Mouse (Mus musculus): ENCODE data around the gene Gbf1.
"Not testable (repeated sequence)": the region's sequence is repeated elsewhere in the genome, so short reads cannot be mapped to it uniquely, and the experiment has no call there.

Gene Gbf1

GRCm38 (mm10) chr19:46152127-46152803 lies at the start of gene Gbf1:
TSS of gene Gbf1 (plus strand) at chr19:46152509.
- DNase-seq, result peak; percentile 95

GRCm38 (mm10) chr19:46103437-46104186 lies 48.7 kb upstream of the Gbf1 start:
- no peak for DNase-seq

DNA sequence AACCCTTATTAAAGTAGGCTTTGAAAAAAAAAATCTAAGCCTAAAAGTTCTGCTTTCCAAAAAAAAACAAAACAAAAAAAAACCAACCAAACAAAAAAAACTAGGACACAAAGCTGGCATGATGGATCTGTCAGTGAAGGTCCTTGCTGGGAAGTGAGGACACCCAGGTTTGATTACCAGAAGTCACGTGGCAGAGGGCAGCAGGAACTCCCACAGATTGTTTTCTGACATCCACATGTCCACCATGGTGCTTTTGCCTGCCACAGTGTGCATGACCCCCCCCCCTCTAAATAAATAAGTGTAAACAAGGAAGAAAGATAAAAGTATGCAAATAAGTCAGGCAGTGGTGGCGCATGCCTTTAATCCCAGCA lies 48.1 kb upstream of the Gbf1 start:
- no peak for DNase-seq

DNA sequence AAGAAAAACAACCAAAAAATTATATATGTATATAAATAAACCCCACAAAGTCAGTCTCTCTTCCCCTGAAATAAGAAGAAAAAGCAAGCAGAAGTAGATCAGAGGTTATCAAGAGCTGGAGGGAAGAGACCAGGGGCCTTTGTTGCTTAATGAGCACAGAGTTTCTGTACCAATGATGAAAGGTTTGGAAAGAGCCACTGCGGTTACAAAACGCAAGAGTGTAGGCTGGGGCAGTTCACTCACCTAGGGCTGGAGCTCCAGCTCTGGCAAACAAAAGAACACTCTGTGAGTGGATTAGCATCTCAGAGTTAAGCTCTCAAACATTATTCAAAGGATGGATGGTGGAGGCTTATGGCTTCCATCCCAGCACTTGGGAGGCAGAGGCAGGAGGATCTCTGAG lies 42.1 kb upstream of the Gbf1 start:
- DNase-seq, result no peak

GRCm38 (mm10) chr19:46110781-46111180 lies 41.5 kb upstream of the Gbf1 start:
- no peak for DNase-seq

- DNase-seq, result no peak
Observed at GRCm38 (mm10) chr19:46114617-46115016, 37.7 kb upstream of the Gbf1 start.

GRCm38 (mm10) chr19:46119458-46119857 lies 32.9 kb upstream of the Gbf1 start:
- DNase-seq, result no peak

GRCm38 (mm10) chr19:46120872-46121271 lies 31.4 kb upstream of the Gbf1 start:
- no peak for DNase-seq

DNA sequence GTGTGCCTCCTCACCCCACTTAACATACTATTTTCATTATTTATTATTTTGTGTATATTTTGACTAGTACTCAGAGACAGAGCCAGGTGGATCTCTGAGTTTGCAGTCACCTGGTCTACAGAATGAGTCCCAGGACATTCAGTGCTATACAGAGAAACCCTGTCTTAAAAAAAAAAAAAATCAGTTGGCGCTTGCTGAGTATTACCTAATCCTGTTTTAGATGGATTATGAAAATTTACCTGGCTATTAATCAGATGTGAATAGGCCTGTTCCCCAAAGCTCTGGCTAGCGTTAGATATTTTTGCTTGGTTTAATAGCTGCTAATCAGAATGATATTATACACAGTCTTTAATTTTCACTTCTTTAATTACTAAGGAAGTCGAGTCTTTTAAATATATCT lies 28.4 kb upstream of the Gbf1 start:
- DNase-seq, result no peak

DNA sequence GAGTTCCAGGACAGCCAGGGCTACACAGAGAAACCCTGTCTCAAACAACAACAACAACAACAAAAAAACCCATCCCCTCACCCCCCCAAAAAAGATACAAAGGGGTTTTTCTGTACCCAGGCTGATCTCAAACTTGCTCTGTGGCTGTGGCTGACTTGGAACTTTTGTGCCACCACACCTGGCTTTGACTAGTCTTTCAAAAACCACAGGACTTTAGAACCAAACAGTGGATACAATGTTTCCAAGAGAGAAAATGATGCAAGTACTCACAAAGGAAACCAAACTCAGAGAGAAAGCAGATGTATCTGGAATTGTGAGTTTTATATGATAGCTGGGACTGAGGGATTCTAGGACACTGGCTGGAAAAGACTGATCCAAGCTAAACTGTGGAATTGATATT lies 27.7 kb upstream of the Gbf1 start:
- DNase-seq, result no peak

GRCm38 (mm10) chr19:46126301-46126700 lies 26.0 kb upstream of the Gbf1 start:
- no peak for DNase-seq

GRCm38 (mm10) chr19:46129737-46130136 lies 22.6 kb upstream of the Gbf1 start:
- DNase-seq, result not testable (repeated sequence)

DNA sequence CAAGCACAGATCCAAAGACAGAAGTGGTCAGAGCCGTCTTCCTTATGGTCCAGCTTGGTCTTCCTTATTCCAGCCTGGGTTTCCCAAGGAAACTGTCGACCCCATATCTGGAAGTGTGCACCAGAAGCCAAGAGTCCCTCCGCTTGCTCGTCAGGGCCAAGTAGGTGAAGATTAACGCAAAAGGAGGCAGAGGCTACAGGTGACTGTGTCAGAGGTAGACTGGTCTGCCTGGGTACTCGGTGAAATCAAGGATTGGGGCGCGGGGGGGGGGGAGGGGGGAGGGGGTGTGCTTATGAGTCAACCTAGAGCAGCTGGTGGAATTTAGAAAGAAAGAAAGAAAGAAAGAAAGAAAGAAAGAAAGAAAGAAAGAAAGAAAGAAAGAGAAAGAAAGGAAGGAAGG lies 21.0 kb upstream of the Gbf1 start:
- no peak for DNase-seq

DNA sequence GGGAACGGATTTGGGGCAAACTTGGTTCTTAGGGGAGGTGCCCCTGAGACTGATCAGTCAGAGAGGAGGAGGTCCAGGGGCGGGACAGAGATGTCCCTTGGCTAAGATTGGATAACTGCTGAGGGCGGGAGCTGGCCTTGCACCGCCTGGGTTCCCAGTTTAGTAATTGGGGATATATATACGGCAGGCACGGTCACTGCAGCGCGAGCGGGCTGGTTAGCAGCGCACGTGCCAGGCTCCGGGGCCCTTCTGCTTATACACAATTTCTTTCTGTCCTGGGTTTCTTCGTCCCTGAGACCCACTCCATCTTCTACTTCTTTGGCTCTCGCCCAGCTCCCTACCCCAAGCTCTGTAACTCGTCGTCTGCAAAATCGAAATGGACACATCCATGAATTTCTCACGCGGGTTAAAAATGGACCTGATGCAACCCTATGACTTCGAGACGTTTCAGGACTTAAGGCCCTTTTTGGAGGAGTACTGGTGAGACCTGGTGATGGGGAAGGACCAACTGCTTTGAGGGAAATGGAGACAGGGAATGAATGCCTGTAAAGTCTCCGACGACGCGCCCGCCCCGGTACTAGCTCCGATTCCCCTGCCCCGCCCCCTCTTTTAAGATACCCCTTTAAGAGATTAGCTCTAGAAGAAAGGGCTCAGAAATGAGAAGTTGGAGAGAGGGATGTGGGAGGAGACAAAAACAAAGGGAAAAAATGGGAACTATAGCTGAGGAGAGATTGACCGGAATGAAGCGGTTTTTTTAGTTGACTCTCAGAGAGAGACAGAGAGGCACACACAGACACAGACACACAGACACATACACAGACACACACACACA lies 20.4 kb upstream of the Gbf1 start, which contains the start of gene Elovl3:
TSS of gene Elovl3 (plus strand) at position 204 of the 832 bp plus-strand sequence.
- peak; percentile 49 for DNase-seq

- no peak for DNase-seq
Observed at GRCm38 (mm10) chr19:46132577-46132976, 19.7 kb upstream of the Gbf1 start.

DNA sequence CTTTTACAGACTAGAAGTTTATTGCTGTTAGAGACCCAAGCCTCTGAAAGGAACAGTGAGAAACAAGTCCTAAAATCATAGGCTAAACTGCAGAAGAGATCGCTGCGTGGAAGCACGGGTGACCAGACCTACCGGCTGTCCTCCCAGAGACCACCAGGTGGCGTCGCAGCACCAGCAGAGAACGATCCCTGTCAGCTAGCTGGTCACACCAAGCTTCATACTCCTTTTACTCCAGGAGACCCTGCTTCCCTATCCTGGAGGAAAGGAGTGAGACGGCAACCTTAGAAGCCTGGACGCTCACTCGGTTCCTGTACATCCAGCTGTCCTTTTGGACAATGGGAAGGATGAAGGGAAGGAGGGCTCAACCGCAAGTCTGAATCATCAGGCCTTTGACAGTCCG lies 17.0 kb upstream of the Gbf1 start:
- DNase-seq, result peak; percentile 91

DNA sequence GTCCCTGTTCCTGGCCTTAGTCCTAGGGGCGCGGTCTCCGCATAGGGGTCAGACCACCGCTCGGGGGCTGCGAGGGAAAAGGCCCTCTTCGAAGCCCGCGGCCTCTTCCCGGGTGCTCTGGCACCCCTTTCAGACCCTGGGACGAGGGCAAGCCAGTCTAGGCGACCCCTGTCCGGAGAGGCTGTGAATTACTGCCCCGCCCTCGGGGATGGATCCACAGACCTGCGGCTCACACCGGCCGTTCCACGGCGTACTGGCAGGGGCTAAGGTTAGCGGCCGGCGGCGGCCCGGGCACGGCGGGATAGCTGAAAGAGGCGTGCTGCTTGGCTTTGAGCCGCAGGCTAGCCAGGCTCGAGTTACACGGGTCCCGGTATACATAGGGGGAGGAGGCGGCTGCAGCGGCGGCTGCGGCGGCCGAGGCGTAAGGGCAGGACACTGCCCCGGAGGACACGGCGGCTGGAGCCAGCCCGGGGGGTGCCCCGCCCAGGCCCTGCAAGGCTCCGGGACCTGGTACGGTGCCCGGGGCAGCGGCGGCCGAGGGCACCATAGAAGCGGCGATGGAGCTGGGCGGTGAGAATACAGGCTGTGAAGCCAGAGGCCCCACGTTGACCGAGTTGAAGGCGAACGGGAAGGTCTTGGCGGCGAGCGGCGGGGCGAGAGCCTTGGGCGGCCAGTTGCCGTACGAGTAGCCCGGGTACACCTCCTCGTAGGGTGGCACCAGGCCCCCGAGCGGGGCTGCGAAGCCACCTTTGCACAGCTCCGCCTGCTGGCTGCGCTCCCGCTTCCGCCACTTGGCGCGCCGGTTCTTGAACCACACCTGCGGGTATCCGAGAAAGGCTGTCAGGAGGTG lies 16.3 kb upstream of the Gbf1 start:
- DNase-seq, result peak; percentile 77

GRCm38 (mm10) chr19:46136639-46137580 lies 15.4 kb upstream of the Gbf1 start:
- DNase-seq, result peak; percentile 73

GRCm38 (mm10) chr19:46140324-46140723 lies 12.0 kb upstream of the Gbf1 start:
- DNase-seq, result no peak

- DNase-seq, result peak; percentile 61
Observed at GRCm38 (mm10) chr19:46141091-46141490, 11.2 kb upstream of the Gbf1 start.
